Mouse (Mus musculus): Measurements from ENCODE around the gene Ccdc58. TPM values are rescaled to one million over a fixed set of nuclear protein-coding genes. Genes with fewer than 3 reads are reported as not detected.

Ccdc58 gene
- 84.4 TPM for polyA plus RNA-seq (2014; fragmentation: Illumina TruSeq; extraction: RNeasy Lipid Tissue Mini Kit (QIAGEN cat#74804); ENCODE audit: low read depth, low replicate concordance)

DNA sequence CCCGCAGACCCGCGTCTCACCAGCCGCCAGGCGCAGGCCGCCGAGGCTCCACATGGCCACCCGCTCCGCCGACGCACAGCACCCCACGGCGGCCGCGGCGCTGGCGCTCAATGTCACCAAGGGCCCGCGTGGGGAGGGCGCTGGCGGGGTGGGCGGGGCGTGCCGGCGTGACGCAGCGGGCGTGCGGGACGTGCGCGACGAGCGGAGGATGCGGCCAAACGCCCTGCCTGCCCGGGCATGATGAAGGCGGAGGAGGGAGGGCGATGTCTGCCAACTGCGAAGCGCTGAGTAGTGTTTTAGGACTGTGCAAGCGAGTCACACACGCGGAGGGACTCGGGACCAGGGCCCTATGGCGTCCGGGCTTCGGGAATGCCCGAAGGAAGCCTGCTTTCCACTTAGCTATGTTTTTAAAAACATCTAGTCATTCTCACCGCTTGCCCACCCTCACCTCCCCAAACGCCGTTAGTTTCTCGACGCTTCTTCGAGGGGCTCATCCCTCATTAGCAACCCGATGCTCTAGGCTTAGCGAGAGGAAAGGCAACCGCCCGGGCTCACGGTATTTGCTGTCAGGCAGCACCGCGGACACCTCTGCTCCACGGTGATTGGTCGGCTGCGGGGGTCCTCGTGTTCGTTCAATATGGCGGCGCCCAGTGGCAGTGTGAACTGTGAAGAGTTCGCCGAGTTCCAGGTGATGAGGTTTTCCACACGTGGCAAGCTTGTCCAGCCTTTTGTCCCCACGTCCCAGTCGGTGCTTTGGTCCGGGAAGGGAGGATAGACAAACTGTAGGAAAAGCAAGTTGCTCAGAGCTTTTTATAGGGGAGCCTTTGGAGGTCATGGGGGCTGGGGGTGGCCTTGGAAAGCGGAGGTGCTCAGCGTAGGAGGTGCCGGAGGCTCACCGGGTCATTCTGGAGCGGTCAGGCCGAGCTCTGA lies at the start of gene Ccdc58, which contains the start of gene Fam162a:
Gene Ccdc58 (plus strand): TSS at position 236 of the 930 bp plus-strand sequence.
Gene Fam162a (minus strand): TSS at position 145 of the 930 bp plus-strand sequence.

DNA sequence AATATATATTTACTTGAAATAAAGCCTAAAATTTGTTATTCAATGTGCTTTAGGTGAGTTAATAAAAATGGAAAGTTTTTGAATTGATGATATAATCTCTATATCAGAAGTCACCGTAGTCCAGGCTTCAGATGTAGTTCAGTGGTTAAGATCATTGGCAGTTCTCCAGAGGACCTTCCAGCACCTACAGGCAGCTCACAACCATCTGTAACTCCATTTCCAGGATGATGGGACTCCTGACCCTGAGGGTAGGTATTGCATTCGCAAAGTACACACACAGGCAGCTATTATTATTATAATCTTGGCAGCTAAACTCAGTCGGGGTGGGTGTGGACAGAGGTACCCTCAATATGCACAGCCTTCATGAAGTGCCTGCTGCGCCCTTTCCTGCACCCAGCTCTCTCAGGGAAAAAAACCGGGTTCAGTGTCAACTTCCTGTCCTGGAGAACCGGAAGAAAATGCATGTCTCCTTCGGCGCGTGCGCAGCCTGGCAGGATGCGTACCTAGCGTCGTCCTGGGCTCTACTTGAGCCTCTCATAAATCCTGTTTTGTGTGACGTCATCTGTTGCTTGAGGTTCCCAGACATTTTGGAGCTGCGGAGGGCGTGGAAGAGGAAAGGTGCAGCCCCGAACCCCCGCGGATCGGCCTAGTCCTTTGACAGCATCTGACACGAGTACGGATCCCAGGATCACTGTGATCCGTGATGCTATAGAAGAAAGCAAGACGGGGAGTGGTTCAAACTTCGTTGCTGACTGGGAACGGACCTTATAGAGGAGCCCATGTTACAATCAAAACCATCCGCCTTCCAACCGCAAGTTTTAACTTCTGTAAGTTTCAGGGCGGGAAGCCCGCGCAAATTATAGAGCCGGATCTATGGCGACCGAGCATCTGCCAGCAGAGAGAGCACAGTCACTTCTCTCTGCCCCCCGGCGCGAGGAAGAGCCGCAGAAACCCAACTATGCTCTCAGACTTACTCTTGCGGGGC lies 30.6 kb upstream of the Ccdc58 start, which contains the start of gene Wdr5b:
Gene Wdr5b (plus strand): TSS at position 551 of the 985 bp plus-strand sequence.

DNA sequence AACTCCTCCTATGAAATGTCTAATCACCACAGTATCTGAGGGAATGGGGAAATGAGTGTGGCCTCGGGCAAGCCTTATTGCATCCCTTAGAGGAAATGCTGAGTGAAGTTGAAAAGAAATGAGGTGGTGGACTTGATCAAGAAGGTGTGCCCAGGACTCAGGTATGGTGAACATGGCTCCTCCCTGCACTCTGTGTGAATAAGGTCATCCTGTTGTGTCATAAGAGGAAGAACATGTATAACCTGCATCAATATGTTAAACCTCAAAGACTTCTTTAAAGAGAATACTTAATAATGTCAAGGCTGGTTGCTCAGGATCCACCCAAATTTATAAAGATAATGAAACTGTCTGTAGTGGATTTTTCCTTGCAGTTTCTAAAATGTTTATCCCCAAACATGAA lies 59.7 kb downstream of the Ccdc58 start, which contains the start of gene Csta1:
Gene Csta1 (minus strand): TSS at position 101 of the 400 bp plus-strand sequence.

Other genes with a start within 250 kb of the Ccdc58 start
- gene Parp14, start 200.1 kb upstream of the Ccdc58 start, polyA plus RNA-seq (2014; fragmentation: Illumina TruSeq; extraction: RNeasy Lipid Tissue Mini Kit (QIAGEN cat#74804); ENCODE audit: low read depth, low replicate concordance): 1.2 TPM
- gene Parp9, start 133.2 kb upstream of the Ccdc58 start, polyA plus RNA-seq (2014; fragmentation: Illumina TruSeq; extraction: RNeasy Lipid Tissue Mini Kit (QIAGEN cat#74804); ENCODE audit: low read depth, low replicate concordance): 1.6 TPM
- gene Dtx3l, start 132.5 kb upstream of the Ccdc58 start, polyA plus RNA-seq (2014; fragmentation: Illumina TruSeq; extraction: RNeasy Lipid Tissue Mini Kit (QIAGEN cat#74804); ENCODE audit: low read depth, low replicate concordance): 1.3 TPM
- gene Kpna1, start 92.9 kb upstream of the Ccdc58 start, polyA plus RNA-seq (2014; fragmentation: Illumina TruSeq; extraction: RNeasy Lipid Tissue Mini Kit (QIAGEN cat#74804); ENCODE audit: low read depth, low replicate concordance): 54.2 TPM
- 3.9 TPM for gene Wdr5b, start 30.5 kb upstream of the Ccdc58 start, polyA plus RNA-seq (2014; fragmentation: Illumina TruSeq; extraction: RNeasy Lipid Tissue Mini Kit (QIAGEN cat#74804); ENCODE audit: low read depth, low replicate concordance)
- gene Fam162a, start 91 bp upstream of the Ccdc58 start, polyA plus RNA-seq (2014; fragmentation: Illumina TruSeq; extraction: RNeasy Lipid Tissue Mini Kit (QIAGEN cat#74804); ENCODE audit: low read depth, low replicate concordance): 69.7 TPM
- not detected for gene Csta1, start 59.6 kb downstream of the Ccdc58 start, polyA plus RNA-seq (2014; fragmentation: Illumina TruSeq; extraction: RNeasy Lipid Tissue Mini Kit (QIAGEN cat#74804); ENCODE audit: low read depth, low replicate concordance)
- 0.77 TPM for gene Stfa2l1, start 85.1 kb downstream of the Ccdc58 start, polyA plus RNA-seq (2014; fragmentation: Illumina TruSeq; extraction: RNeasy Lipid Tissue Mini Kit (QIAGEN cat#74804); ENCODE audit: low read depth, low replicate concordance)
- gene Gm5483, start 112.5 kb downstream of the Ccdc58 start, polyA plus RNA-seq (2014; fragmentation: Illumina TruSeq; extraction: RNeasy Lipid Tissue Mini Kit (QIAGEN cat#74804); ENCODE audit: low read depth, low replicate concordance): not detected
- 4.8 TPM for gene Gm5416, start 138.7 kb downstream of the Ccdc58 start, polyA plus RNA-seq (2014; fragmentation: Illumina TruSeq; extraction: RNeasy Lipid Tissue Mini Kit (QIAGEN cat#74804); ENCODE audit: low read depth, low replicate concordance)
- not detected for gene 2010005H15Rik, start 149.8 kb downstream of the Ccdc58 start, polyA plus RNA-seq (2014; fragmentation: Illumina TruSeq; extraction: RNeasy Lipid Tissue Mini Kit (QIAGEN cat#74804); ENCODE audit: low read depth, low replicate concordance)
- gene Stfa1, start 205.3 kb downstream of the Ccdc58 start, polyA plus RNA-seq (2014; fragmentation: Illumina TruSeq; extraction: RNeasy Lipid Tissue Mini Kit (QIAGEN cat#74804); ENCODE audit: low read depth, low replicate concordance): 0.56 TPM